Comparison of ENCODE assay signal across 10 mouse cellular contexts in genomic region chr4:57764926-57765325, GRCm38 (mm10). TPM values are rescaled to one million over a fixed set of nuclear protein-coding genes. Genes with fewer than 3 reads are reported as not detected.
DNase-seq lines count a peak whose midpoint lies in the region; ATAC-seq and TF ChIP-seq lines count a peak whose summit lies in the region.
"Had no signal": no experiment of that assay in that cellular context is flagged by ENCODE, and none has a peak within 500 bp of the region (broad histone marks: within the 10 kb centered on the region; RNA-seq: fewer than 3 reads in every experiment).

No protein-coding gene starts in this region.

- DNase-seq in hindbrain, embryonic 10.5 days (ENCODE audit: low spot score), result no peak
- peak; percentile 40 for DNase-seq in adipocyte (ENCODE audit: low spot score)
- no peak for DNase-seq in heart, postnatal 0 days (ENCODE audit: low spot score)
- no peak for DNase-seq in spleen, adult 18-20 months
- DNase-seq in left cerebral cortex, adult 2 months (ENCODE audit: extremely low spot score in 1 of 2, low spot score in 2 of 2), result no peak
- DNase-seq in urinary bladder, postnatal 10 days (ENCODE audit: low spot score), result no peak

- no peak for TF ChIP-seq EP300 in heart, postnatal 0 days (IDR thresholded peaks at IDR 0.05; ENCODE audit: low read depth)

- no peak overlapping the region for H3K9ac ChIP-seq in hindbrain, embryonic 13.5 days
- H3K9ac ChIP-seq in heart, postnatal 0 days (replicated peaks; ENCODE audit: low read depth, low read length), result no peak overlapping the region
- H3K9ac ChIP-seq in limb, embryonic 13.5 days, result 0 out of 2 replicates have a peak overlapping the region, but pooled peaks have one; percentile 19
- H3K9ac ChIP-seq: midbrain, embryonic 15.5 days had no signal

- peaks cover 48% of the 10 kb centered on the region for H3K4me1 ChIP-seq in hindbrain, embryonic 10.5 days (replicated peaks)
- peaks cover 6% of the 10 kb centered on the region; the same call in 1 of the 2 replicates for H3K4me1 ChIP-seq in hindbrain, embryonic 13.5 days (replicated peaks)
- peaks cover 40% of the 10 kb centered on the region for H3K4me1 ChIP-seq in heart, postnatal 0 days (ENCODE audit: control insufficient read depth, insufficient read depth)
- peaks cover 21% of the 10 kb centered on the region for H3K4me1 ChIP-seq in limb, embryonic 13.5 days
- H3K4me1 ChIP-seq: midbrain, embryonic 15.5 days had no signal

- no peak overlapping the region for H3K4me3 ChIP-seq in hindbrain, embryonic 10.5 days
- H3K4me3 ChIP-seq in hindbrain, embryonic 13.5 days, result no peak overlapping the region
- H3K4me3 ChIP-seq in heart, postnatal 0 days (ENCODE audit: low read depth, low read length), result no peak overlapping the region
- no peak overlapping the region for H3K4me3 ChIP-seq in limb, embryonic 13.5 days
- no peak overlapping the region for H3K4me3 ChIP-seq in left cerebral cortex, adult 2 months
- H3K4me3 ChIP-seq: midbrain, embryonic 15.5 days had no signal

- ATAC-seq in hindbrain, embryonic 13.5 days (ENCODE audit: low FRiP score), result no peak
- ATAC-seq in heart, postnatal 0 days (ENCODE audit: insufficient read depth, low read depth), result no peak
- no peak for ATAC-seq in limb, embryonic 13.5 days (ENCODE audit: low FRiP score, low read depth)
- ATAC-seq: CD4-positive, CD25-positive, alpha-beta regulatory T cell, adult 4 months; midbrain, embryonic 15.5 days had no signal

- no peak overlapping the region for H3K4me2 ChIP-seq in hindbrain, embryonic 13.5 days
- H3K4me2 ChIP-seq in heart, postnatal 0 days (ENCODE audit: low read depth, low read length), result no peak overlapping the region
- H3K4me2 ChIP-seq in limb, embryonic 13.5 days (replicated peaks), result no peak overlapping the region
- H3K4me2 ChIP-seq: midbrain, embryonic 15.5 days had no signal

- no peak for TF ChIP-seq CTCF in heart, postnatal 0 days (IDR thresholded peaks at IDR 0.05; ENCODE audit: low read depth)
- no peak for TF ChIP-seq CTCF in left cerebral cortex, adult 2 months (IDR thresholded peaks at IDR 0.05)

- 87% methylated on average over 1 of the region's 1 CpGs for WGBS in hindbrain, embryonic 10.5 days
- WGBS in hindbrain, embryonic 13.5 days, result 89% methylated on average over 1 of the region's 1 CpGs
- 50% methylated on average over 1 of the region's 1 CpGs for WGBS in heart, postnatal 0 days
- 74% methylated on average over 1 of the region's 1 CpGs for WGBS in limb, embryonic 13.5 days

- H3K27me3 ChIP-seq in hindbrain, embryonic 10.5 days (ENCODE audit: insufficient read depth, poor library complexity, severe bottlenecking), result no peaks in the 10 kb centered on the region
- no peaks in the 10 kb centered on the region for H3K27me3 ChIP-seq in hindbrain, embryonic 13.5 days
- H3K27me3 ChIP-seq in heart, postnatal 0 days (ENCODE audit: control insufficient read depth, insufficient read depth, low read length), result no peaks in the 10 kb centered on the region
- H3K27me3 ChIP-seq in limb, embryonic 13.5 days, result no peaks in the 10 kb centered on the region
- H3K27me3 ChIP-seq: midbrain, embryonic 15.5 days had no signal

- H3K9me3 ChIP-seq in hindbrain, embryonic 10.5 days, result no peaks in the 10 kb centered on the region
- no peaks in the 10 kb centered on the region for H3K9me3 ChIP-seq in hindbrain, embryonic 13.5 days
- H3K9me3 ChIP-seq in heart, postnatal 0 days (replicated peaks; ENCODE audit: control insufficient read depth, low read length), result no peaks in the 10 kb centered on the region
- H3K9me3 ChIP-seq in limb, embryonic 13.5 days, result no peaks in the 10 kb centered on the region
- H3K9me3 ChIP-seq: midbrain, embryonic 15.5 days had no signal

- H3K27ac ChIP-seq in hindbrain, embryonic 10.5 days, result peak overlapping the region; percentile 84
- no peak overlapping the region for H3K27ac ChIP-seq in hindbrain, embryonic 13.5 days
- peak overlapping the region; percentile 71 for H3K27ac ChIP-seq in heart, postnatal 0 days (ENCODE audit: low read depth)
- H3K27ac ChIP-seq in limb, embryonic 13.5 days, result peak overlapping the region; percentile 63; the same call in 1 of the 2 replicates
- no peak overlapping the region; the same call in 1 of the 2 replicates for H3K27ac ChIP-seq in left cerebral cortex, adult 2 months
- H3K27ac ChIP-seq: midbrain, embryonic 15.5 days had no signal

- no peaks in the 10 kb centered on the region for H3K36me3 ChIP-seq in hindbrain, embryonic 10.5 days
- no peaks in the 10 kb centered on the region for H3K36me3 ChIP-seq in hindbrain, embryonic 13.5 days
- H3K36me3 ChIP-seq in heart, postnatal 0 days (replicated peaks; ENCODE audit: control insufficient read depth, insufficient read depth, low read length), result no peaks in the 10 kb centered on the region
- no peaks in the 10 kb centered on the region for H3K36me3 ChIP-seq in limb, embryonic 13.5 days
- H3K36me3 ChIP-seq: midbrain, embryonic 15.5 days had no signal

- intact Hi-C loops in left cerebral cortex, adult 2 months (cut with DNase I), result no loop called here

RNA-seq across cellular contexts. Expression of gene Akap2, which starts 47.5 kb away (rescaled TPM):
- polyA plus RNA-seq in hindbrain, embryonic 10.5 days (2016; fragmentation: Nextera tagmentation; extraction: Ambion mirVana), result 30.2 and 31.8 TPM in 2 replicates
- polyA plus RNA-seq in hindbrain, embryonic 13.5 days (2015; fragmentation: Nextera tagmentation; extraction: Ambion mirVana), result 17.0 and 17.7 TPM in 2 replicates
- total RNA-seq in heart, postnatal 0 days (2014; rRNA removed; ENCODE audit: low replicate concordance), result 64.1 and 65.5 TPM in 2 replicates
- polyA plus RNA-seq in heart, postnatal 0 days (2015; fragmentation: Nextera tagmentation; extraction: Ambion mirVana), result 33.8 and 37.7 TPM in 2 replicates
- 29.9 and 34.2 TPM in 2 replicates for polyA plus RNA-seq in limb, embryonic 13.5 days (2015; fragmentation: Nextera tagmentation; extraction: Ambion mirVana)
- total RNA-seq in left cerebral cortex, adult 2 months (2021), result 10 to 100 TPM; 41.5 to 44.8 TPM

Comparison
In these comparisons a context has a peak if more than half of its experiments do, and no peak if none do; other contexts are left out.
1. H3K27ac ChIP-seq: peak in hindbrain, embryonic 10.5 days (single experiment), heart, postnatal 0 days (single experiment) and limb, embryonic 13.5 days (single experiment); none in hindbrain, embryonic 13.5 days (single experiment) and left cerebral cortex, adult 2 months (single experiment).